In the genomic region with DNA sequence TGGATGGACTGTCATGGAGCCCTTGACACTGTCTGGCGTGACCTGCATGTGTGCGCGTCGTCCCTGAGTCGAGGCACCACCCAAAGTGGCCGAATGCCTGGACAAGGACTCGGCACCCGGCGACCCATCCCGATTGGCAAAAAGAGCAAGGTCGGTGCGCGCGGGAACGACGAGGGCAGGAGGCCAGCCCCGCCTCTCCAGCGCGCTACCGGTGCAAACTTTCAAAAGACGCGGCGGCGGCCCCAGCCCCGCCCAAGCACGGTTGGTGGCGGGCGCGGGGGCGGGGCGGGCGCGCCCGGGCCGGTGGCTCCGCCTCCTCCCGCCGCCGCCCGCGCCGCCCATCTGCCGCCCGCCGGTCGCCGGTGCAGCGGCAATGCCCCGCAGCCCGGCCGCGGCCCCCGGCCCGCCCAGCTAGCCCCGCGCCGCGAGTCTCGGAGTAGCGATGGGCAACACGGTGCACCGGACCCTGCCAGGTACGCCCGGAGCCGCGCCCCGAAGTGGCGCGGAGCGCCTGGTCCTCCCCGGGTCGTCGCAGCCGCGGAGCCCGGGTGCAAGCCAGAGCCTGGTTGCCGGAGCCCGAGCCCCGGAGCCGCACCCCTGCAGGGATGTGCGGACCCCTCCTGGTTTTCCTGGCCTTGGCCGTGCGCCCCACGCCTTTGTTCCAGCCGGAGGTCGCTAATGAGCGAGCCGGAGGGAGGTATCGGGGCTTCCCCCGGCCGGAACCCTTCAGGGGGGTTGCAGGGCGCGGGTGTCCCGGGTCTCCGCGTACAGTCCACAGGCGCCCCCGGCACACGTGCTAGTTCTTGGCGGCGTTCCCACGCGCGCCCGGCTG, we compare ENCODE assay signal across 8 mouse cellular contexts. TPM values are rescaled to one million over a fixed set of nuclear protein-coding genes. Genes with fewer than 3 reads are reported as not detected.
DNase-seq lines count a peak whose midpoint lies in the region; ATAC-seq and TF ChIP-seq lines count a peak whose summit lies in the region.

Gene Neurl1b (plus strand): TSS at position 307 of the 832 bp plus-strand sequence.

- no peaks in the 10 kb centered on the region for H3K9me3 ChIP-seq in midbrain, embryonic 16.5 days (replicated peaks; ENCODE audit: control insufficient read depth, low read length, poor library complexity, severe bottlenecking)

- WGBS in midbrain, embryonic 16.5 days, result 0% methylated on average over 64 of the region's 105 CpGs

- no peak for TF ChIP-seq CTCF in cortical plate, adult 2 months (IDR thresholded peaks at IDR 0.05; ENCODE audit: extremely low read depth, insufficient read depth, low read length)

- H3K36me3 ChIP-seq in midbrain, embryonic 16.5 days (ENCODE audit: control insufficient read depth, insufficient read depth, low read length), result no peaks in the 10 kb centered on the region

- ATAC-seq in granulocyte monocyte progenitor cell, adult 5-6 weeks (replicated peaks; ENCODE audit: poor library complexity, severe bottlenecking), result peak; percentile 74
- peak; percentile 57 for ATAC-seq in midbrain, embryonic 16.5 days

- peak within 1 kb of the TSS; percentile 91 for H3K9ac ChIP-seq in midbrain, embryonic 16.5 days (ENCODE audit: low read depth, low read length)

- peak within 1 kb of the TSS; percentile 65 for H3K4me3 ChIP-seq in cortical plate, adult 2 months (ENCODE audit: insufficient read depth, low read length)
- peak within 1 kb of the TSS; percentile 87 for H3K4me3 ChIP-seq in midbrain, embryonic 16.5 days (ENCODE audit: low read depth, low read length)

- no peaks in the 10 kb centered on the region; the same call in none of the 2 replicates for H3K27me3 ChIP-seq in midbrain, embryonic 16.5 days (ENCODE audit: control insufficient read depth, insufficient read depth, low read depth, low read length)

- peak; percentile 46 for DNase-seq in urinary bladder, adult 2 months (ENCODE audit: low spot score)
- DNase-seq in urinary bladder, postnatal 10 days (ENCODE audit: low spot score), result no peak
- peak; percentile 58 for DNase-seq in kidney, adult 11 months
- peak; percentile 67 for DNase-seq in liver
- DNase-seq in testis, postnatal 14 days (ENCODE audit: low spot score), result peak; percentile 32

- TF ChIP-seq POLR2A in cortical plate, adult 2 months (IDR thresholded peaks at IDR 0.05; ENCODE audit: extremely low read depth, insufficient read depth, low read length), result no peak

- H3K4me1 ChIP-seq in cortical plate, adult 2 months (ENCODE audit: control insufficient read depth, insufficient read depth, low read length), result no peaks in the 10 kb centered on the region
- peaks cover 13% of the 10 kb centered on the region for H3K4me1 ChIP-seq in midbrain, embryonic 16.5 days (ENCODE audit: control insufficient read depth, insufficient read depth, low read length)

- peak within 1 kb of the TSS; percentile 98 for H3K27ac ChIP-seq in cortical plate, adult 2 months (ENCODE audit: insufficient read depth, low read length)
- H3K27ac ChIP-seq in midbrain, embryonic 16.5 days (ENCODE audit: low read length), result peak within 1 kb of the TSS; percentile 69

- peak within 1 kb of the TSS; percentile 95 for H3K4me2 ChIP-seq in midbrain, embryonic 16.5 days (ENCODE audit: low read length)

RNA-seq across cellular contexts. Expression of gene Neurl1b, which starts in this region (rescaled TPM):
- 7.9 and 11.1 TPM in 2 replicates for polyA plus RNA-seq in urinary bladder, adult 2 months (2012; rRNA removed)
- 53.4 and 56.8 TPM in 2 replicates for polyA plus RNA-seq in cortical plate, adult 2 months (2012; rRNA removed)
- 1.4 TPM in 2 replicates for total RNA-seq in granulocyte monocyte progenitor cell, adult 5-6 weeks (2014; fragmentation: Nextera tagmentation)
- total RNA-seq in granulocyte monocyte progenitor cell, adult 5-6 weeks (2017), result 0.65 and 3.6 TPM in 2 replicates
- polyA plus RNA-seq in midbrain, embryonic 16.5 days (2015; fragmentation: Nextera tagmentation; extraction: Ambion mirVana), result 2.0 and 2.3 TPM in 2 replicates
